Mouse (Mus musculus) limb, embryonic 13.5 days (tissue): ENCODE data around the gene Vps52. TPM values are rescaled to one million over a fixed set of nuclear protein-coding genes. Genes with fewer than 3 reads are reported as not detected.

Source experiments
- ATAC-seq: fragments of 200-750 bp; cut with Nextera tagmentation; 2 replicates; pipeline ENCODE4 v1.8.0; 2017; ENCODE audit warnings: low read depth, moderate number of reproducible peaks, moderate TSS enrichment; ENCODE audit not compliant: low FRiP score
- H3K27ac ChIP-seq: fragments of 300-500 bp; sonication (generic); 2 replicates; pipeline ENCODE4 v1.5.1; 2015; ENCODE audit warnings: inconsistent platforms, mild to moderate bottlenecking, moderate library complexity
- H3K27me3 ChIP-seq: fragments of 300-500 bp; sonication (generic); 2 replicates; pipeline ENCODE4 v1.6.1; 2015; ENCODE audit warnings: mild to moderate bottlenecking, inconsistent platforms
- H3K36me3 ChIP-seq: fragments of 300-500 bp; sonication (generic); 2 replicates; pipeline ENCODE4 v1.6.1; 2015; ENCODE audit warnings: inconsistent platforms, mild to moderate bottlenecking, moderate library complexity
- H3K4me1 ChIP-seq: fragments of 300-500 bp; sonication (generic); 2 replicates; pipeline ENCODE4 v1.6.1; 2015; ENCODE audit warnings: inconsistent platforms
- H3K4me2 ChIP-seq: fragments of 300-500 bp; sonication (generic); replicated peaks from 2 replicates; pipeline ENCODE4 v1.6.1; 2015; ENCODE audit warnings: inconsistent platforms, mild to moderate bottlenecking, moderate library complexity
- H3K4me3 ChIP-seq: fragments of 300-500 bp; sonication (generic); 2 replicates; pipeline ENCODE4 v1.5.1; 2015; ENCODE audit warnings: moderate library complexity, mild to moderate bottlenecking, inconsistent platforms
- H3K9ac ChIP-seq: fragments of 300-500 bp; sonication (generic); 2 replicates; pipeline ENCODE4 v1.6.1; 2015; ENCODE audit warnings: mild to moderate bottlenecking, inconsistent platforms
- H3K9me3 ChIP-seq: fragments of 300-500 bp; sonication (generic); 2 replicates; pipeline ENCODE4 v1.6.1; 2016; ENCODE audit warnings: inconsistent platforms
- WGBS: fragments of 180-500 bp; shearing (Covaris S2); methylation state at CpG from one replicate; pipeline ENCODE4 v1.1.7; 2015; 5-methylcytosine and 5-hydroxymethylcytosine counted together
- polyA plus RNA-seq: library from polyadenylated mRNA; unstranded; fragments of >200 nt; fragmentation: Nextera tagmentation; extraction: Ambion mirVana; gene quantifications from 2 replicates; pipeline ENCODE4 v1.2.1, GENCODE M21; 2015

Vps52 gene
- 46.8 and 49.4 TPM in 2 replicates for polyA plus RNA-seq

DNA sequence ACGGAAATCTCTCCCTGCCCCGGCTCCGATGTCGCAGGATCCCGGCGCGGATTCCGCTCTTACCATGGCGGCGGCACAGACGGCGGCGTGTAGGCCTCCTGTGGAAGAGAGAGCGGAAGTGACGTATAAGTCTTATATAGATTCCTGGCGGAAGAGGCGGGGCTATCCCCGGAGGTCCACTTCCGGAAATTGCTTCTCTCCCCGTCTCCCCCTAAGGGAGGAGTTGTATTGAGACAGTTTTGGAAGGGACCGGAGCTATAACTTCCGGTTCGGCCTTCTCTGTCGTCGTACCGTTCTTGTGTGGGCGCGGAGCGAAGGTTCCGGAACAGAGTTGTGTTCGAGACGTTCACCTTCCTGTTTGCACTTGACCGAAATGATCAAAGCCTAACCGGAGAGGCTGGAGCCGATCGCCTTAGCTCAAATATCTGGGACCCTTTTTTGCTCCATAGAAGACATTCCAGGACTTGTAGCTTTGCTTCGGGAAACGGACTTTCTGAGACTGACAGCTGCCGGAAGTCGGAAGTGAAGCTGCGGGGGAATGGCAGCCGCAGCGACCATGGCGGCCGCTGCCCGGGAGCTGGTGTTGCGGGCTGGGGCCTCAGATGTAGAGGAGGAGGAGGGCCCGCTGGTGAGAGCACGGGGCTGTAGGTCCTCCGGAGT is at the start of gene Vps52, which contains the start of gene Rps18:
Gene Vps52, plus strand, starts transcription at position 258 of the 660 bp plus-strand sequence.
Gene Rps18, minus strand, starts transcription at position 447 of the 660 bp plus-strand sequence.
- Histone ChIP-seq H3K36me3 (peaks cover 61% of the 10 kb centered on the region), H3K4me1 (peaks cover 51% of the 10 kb centered on the region)
- ATAC-seq: peak; percentile 89

DNA sequence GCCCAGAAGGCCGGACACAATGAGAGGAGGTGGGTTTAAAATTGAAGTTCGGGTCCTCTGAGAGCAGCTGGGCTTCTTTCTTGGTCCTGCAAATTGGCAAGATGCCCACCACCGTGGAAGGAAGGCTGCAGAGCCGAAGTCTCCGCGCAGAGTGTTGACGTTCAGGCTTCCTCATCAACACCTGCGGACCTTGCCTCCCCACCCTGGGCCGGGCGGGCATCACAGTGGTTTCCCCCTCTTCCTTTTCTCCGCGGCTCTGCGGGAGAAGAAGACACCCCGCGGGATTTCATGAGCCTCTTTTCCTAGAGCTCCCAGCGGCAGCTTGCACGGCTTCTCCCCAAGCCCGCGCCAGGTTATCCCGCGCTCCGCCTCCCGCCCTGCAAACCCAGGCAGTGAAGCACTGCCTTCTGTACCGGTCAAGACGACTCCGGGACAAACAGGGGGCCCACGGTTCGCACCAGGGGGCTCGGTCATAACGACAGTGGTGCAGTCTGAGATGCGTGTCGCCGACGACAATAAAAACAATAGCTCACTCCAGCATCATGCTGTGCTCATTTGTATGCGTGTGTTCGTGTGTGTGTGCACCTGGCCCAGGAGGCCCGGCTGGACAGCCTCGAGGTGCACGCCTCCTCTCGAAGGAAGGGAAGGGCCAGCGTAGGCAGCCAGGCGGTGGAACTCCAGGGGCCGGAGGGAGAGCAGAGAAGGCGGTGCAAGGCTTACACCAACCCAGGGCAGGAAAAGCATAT is 47.1 kb upstream of the Vps52 start:
- peak overlapping the region; percentile 82 for H3K9ac ChIP-seq
- no peaks in the 10 kb centered on the region for H3K27me3 ChIP-seq
- peak; percentile 38 for ATAC-seq
- H3K4me1 ChIP-seq: peaks cover 23% of the 10 kb centered on the region
- H3K36me3 ChIP-seq: peaks cover 29% of the 10 kb centered on the region
- WGBS: under 1% methylated on average over 44 of the region's 44 CpGs
- H3K4me3 ChIP-seq: peak overlapping the region; percentile 89
- no peaks in the 10 kb centered on the region for H3K9me3 ChIP-seq
- peak overlapping the region; percentile 90 for H3K27ac ChIP-seq
- H3K4me2 ChIP-seq: peak overlapping the region; percentile 99

More for the DNA sequence above, at the start of gene Vps52, which contains the start of gene Rps18:
- peak within 1 kb of the TSS; percentile 95 for H3K27ac ChIP-seq
- WGBS: under 1% methylated on average over 50 of the region's 50 CpGs
- H3K27me3 ChIP-seq: no peaks in the 10 kb centered on the region
- H3K4me3 ChIP-seq: peak within 1 kb of the TSS; percentile 93
- no peaks in the 10 kb centered on the region for H3K9me3 ChIP-seq
- peak within 1 kb of the TSS; percentile 99 for H3K4me2 ChIP-seq
- peak within 1 kb of the TSS; percentile 99 for H3K9ac ChIP-seq

DNA sequence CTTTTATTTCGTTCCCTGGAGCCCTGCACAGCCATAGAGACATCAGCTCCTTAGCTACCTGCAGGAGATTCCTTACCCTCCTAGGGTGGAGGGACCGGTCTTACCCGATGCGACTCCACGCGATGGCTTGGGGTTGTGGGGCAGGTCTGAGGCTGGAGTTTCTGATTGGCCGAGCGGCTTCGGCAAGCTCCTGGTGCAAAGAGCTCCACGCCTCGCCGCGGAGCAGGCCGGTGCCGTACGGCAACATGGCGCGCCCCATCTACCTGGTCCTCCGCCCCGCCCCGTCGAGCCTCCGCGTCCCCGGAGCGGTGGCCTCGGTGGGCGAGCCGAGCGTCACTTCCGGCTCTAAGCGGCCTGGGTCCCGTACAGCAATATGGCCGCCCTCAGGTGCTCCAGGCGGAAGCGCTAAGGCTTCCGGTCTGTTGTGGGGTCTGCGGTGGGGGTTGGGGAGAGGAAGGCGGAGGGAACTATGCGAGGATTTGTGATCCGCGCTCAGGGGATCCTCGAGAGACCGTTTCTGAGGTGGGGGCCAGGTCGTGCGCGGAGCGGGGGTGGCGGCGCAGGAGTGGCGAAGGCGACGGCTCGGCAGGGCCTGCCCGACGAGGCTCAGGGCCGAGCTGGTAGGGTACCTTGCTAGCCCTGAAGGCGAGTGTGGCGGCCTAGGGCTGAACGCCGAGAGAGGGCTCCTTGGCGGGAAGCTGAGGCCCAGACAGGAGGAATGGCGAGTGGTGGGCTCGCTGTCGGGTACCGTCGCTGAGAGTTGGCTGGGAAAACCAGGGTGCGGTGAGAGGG is 46.3 kb upstream of the Vps52 start, which contains the start of gene Daxx:
Gene Daxx, plus strand, starts transcription at position 338 of the 792 bp plus-strand sequence.
- ATAC-seq: peak; percentile 97
- under 1% methylated on average over 68 of the region's 68 CpGs for WGBS

DNA sequence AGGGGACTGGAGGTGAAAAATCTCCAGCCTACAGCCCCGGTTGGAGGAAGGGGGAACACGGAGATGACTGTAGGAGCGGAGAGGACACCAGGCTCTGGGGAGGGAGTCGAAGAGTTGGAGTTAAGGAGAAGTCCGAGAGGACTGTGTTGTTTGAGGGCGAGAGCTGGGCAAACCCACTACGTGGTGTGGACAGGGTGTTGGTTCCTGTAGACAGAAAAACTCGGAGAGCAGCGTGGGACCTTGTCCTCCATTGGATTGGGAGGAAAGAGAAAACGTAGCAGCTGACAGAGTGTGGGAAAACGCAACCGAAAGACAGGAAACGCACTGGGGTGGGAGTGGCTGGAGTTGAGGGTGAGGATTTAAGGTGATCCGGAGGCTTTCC is 45.8 kb upstream of the Vps52 start:
- Histone ChIP-seq H3K27me3 (no peaks in the 10 kb centered on the region), H3K4me2 (peak overlapping the region; percentile 99), H3K36me3 (peaks cover 42% of the 10 kb centered on the region), H3K27ac (peak overlapping the region; percentile 87), H3K9me3 (no peaks in the 10 kb centered on the region), H3K4me3 (peak overlapping the region; percentile 89), H3K9ac (peak overlapping the region; percentile 90), H3K4me1 (peaks cover 31% of the 10 kb centered on the region)
- ATAC-seq: peak; percentile 2; the same call in 1 of the 2 replicates
- under 1% methylated on average over 14 of the region's 14 CpGs for WGBS

More for the DNA sequence above, 46.3 kb upstream of the Vps52 start, which contains the start of gene Daxx:
- Histone ChIP-seq H3K4me3 (peak within 1 kb of the TSS; percentile 89), H3K4me2 (peak within 1 kb of the TSS; percentile 99), H3K4me1 (peaks cover 27% of the 10 kb centered on the region), H3K27ac (peak within 1 kb of the TSS; percentile 90), H3K9me3 (no peaks in the 10 kb centered on the region), H3K36me3 (peaks cover 36% of the 10 kb centered on the region), H3K9ac (peak within 1 kb of the TSS; percentile 90), H3K27me3 (no peaks in the 10 kb centered on the region)

DNA sequence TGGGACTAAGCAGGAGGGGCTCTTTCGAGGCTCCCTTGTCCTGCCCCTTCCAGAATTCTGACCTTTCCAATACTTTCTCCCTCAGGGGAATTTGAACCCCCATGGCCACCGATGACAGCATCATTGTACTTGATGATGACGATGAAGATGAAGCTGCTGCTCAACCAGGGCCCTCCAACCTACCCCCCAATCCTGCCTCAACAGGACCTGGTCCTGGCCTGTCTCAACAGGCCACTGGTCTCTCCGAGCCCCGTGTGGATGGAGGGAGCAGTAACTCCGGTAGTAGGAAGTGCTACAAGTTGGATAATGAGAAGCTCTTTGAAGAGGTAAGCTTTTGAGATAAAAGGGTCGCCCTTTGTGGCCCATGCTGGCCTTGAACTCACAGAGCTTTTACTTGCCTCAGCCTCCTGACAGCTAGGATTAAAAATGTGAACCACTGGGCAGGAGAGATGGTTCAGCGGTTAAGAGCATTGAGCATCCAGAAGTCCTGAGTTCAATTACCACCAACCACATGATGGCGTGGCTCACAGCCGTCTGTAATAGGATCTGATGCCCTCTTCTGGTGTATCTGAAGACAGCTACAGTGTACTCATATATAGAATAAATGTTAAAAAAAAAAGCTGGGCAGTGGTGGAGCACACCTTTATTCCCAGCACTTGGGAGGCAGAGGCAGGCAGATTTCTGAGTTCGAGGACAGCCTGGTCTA is 45.1 kb upstream of the Vps52 start:
- no peaks in the 10 kb centered on the region for H3K9me3 ChIP-seq
- H3K9ac ChIP-seq: peak overlapping the region; percentile 90
- H3K27me3 ChIP-seq: no peaks in the 10 kb centered on the region
- peak overlapping the region; percentile 89 for H3K4me3 ChIP-seq
- H3K36me3 ChIP-seq: peaks cover 46% of the 10 kb centered on the region
- H3K27ac ChIP-seq: peak overlapping the region; percentile 87; the same call in 1 of the 2 replicates
- H3K4me2 ChIP-seq: peak overlapping the region; percentile 99
- no peak for ATAC-seq
- WGBS: 50% methylated on average over 11 of the region's 11 CpGs
- H3K4me1 ChIP-seq: peaks cover 37% of the 10 kb centered on the region

DNA sequence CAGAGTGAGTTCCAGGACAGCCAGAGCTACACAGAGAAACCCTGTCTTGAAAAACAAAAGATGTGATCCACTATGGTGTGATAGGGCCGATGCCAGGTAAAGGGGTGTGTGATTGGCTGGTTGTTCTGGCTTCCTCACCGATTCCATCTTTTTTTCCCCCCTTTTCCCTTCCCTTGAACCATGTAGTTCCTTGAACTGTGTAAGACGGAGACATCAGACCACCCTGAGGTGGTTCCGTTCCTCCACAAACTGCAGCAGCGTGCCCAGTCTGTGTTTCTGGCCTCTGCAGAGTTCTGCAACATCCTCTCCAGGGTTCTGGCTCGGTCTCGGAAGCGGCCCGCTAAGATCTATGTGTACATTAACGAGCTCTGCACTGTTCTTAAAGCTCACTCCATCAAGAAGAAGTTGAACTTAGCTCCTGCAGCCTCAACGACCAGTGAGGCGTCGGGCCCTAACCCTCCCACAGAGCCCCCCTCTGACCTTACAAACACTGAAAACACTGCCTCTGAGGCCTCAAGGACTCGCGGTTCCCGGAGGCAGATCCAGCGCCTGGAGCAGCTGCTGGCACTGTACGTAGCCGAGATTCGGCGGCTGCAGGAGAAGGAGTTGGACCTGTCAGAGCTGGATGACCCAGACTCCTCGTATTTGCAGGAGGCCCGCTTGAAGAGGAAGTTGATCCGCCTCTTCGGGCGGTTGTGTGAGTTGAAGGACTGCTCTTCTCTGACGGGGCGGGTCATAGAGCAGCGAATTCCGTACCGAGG is 44.4 kb upstream of the Vps52 start:
- Histone ChIP-seq H3K27me3 (no peaks in the 10 kb centered on the region), H3K27ac (no peak overlapping the region), H3K9me3 (no peaks in the 10 kb centered on the region), H3K36me3 (peaks cover 46% of the 10 kb centered on the region), H3K4me2 (0 out of 2 replicates have a peak overlapping the region, but pooled peaks have one; percentile 9), H3K4me3 (0 out of 2 replicates have a peak overlapping the region, but pooled peaks have one; percentile 89), H3K9ac (0 out of 2 replicates have a peak overlapping the region, but pooled peaks have one; percentile 39), H3K4me1 (peaks cover 38% of the 10 kb centered on the region)
- WGBS: 92% methylated on average over 31 of the region's 31 CpGs
- ATAC-seq: no peak

DNA sequence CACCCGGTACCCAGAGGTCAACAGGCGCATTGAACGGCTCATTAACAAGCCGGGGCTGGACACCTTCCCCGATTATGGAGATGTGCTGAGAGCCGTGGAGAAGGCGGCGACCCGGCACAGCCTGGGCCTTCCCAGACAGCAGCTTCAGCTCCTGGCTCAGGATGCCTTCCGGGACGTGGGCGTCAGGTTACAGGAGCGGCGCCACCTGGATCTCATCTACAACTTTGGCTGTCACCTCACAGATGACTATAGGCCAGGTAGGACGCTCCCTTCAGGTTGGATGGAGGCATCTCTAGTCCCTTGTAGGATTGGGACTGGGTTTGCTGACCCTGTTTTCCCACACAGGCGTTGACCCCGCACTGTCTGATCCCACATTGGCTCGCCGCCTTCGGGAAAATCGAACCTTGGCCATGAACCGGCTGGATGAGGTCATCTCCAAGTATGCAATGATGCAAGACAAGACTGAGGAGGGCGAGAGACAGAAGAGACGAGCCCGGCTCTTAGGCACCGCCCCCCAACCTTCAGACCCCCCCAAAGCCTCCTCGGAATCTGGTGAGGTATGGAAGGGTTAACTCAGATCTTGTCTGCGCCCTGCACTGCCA is 43.7 kb upstream of the Vps52 start:
- peaks cover 46% of the 10 kb centered on the region for H3K36me3 ChIP-seq
- H3K27me3 ChIP-seq: no peaks in the 10 kb centered on the region
- no peak overlapping the region for H3K4me3 ChIP-seq
- H3K27ac ChIP-seq: no peak overlapping the region
- no peaks in the 10 kb centered on the region for H3K9me3 ChIP-seq
- no peak overlapping the region for H3K4me2 ChIP-seq
- WGBS: 89% methylated on average over 28 of the region's 28 CpGs
- ATAC-seq: no peak
- peaks cover 41% of the 10 kb centered on the region for H3K4me1 ChIP-seq
- 0 out of 2 replicates have a peak overlapping the region, but pooled peaks have one; percentile 39 for H3K9ac ChIP-seq

DNA sequence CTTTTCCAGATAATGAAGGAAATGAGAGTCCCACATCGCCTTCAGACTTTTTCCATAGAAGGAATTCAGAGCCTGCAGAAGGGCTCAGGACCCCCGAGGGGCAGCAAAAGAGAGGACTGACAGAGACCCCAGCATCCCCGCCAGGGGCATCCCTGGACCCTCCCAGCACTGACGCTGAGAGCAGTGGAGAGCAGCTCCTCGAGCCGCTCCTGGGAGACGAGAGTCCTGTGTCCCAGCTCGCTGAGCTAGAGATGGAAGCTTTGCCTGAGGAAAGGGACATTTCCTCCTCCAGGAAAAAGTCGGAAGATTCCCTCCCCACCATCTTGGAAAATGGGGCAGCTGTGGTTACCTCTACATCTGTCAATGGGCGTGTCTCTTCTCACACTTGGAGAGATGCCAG is 42.3 kb upstream of the Vps52 start:
- no peak for ATAC-seq
- WGBS: 92% methylated on average over 10 of the region's 10 CpGs
- Histone ChIP-seq H3K4me1 (peaks cover 43% of the 10 kb centered on the region), H3K27me3 (no peaks in the 10 kb centered on the region), H3K36me3 (peaks cover 52% of the 10 kb centered on the region), H3K4me3 (no peak overlapping the region), H3K9ac (no peak overlapping the region), H3K9me3 (no peaks in the 10 kb centered on the region), H3K27ac (no peak overlapping the region), H3K4me2 (no peak overlapping the region)

DNA sequence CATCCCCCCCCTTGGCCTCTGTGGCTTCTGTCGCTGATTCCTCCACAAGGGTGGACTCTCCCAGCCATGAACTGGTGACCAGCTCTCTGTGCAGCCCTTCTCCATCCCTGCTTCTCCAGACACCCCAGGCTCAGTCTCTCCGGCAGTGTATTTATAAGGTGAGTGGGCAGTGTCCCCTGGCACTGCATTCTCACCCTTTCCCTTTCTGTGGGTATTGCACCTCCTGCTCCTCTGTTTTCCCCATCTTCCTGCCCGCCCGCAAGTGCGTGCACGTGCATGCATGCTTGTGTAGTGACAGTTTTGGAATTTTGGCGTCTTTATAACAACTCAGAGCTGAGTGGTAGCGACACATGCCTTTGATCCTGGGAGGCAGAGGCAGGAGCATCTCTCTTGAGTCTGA is 41.7 kb upstream of the Vps52 start:
- 95% methylated on average over 8 of the region's 8 CpGs for WGBS
- no peak for ATAC-seq
- no peaks in the 10 kb centered on the region for H3K9me3 ChIP-seq
- no peak overlapping the region; the same call in 1 of the 2 replicates for H3K9ac ChIP-seq
- H3K4me2 ChIP-seq: no peak overlapping the region
- H3K4me3 ChIP-seq: no peak overlapping the region
- no peaks in the 10 kb centered on the region for H3K27me3 ChIP-seq
- H3K4me1 ChIP-seq: peaks cover 48% of the 10 kb centered on the region
- H3K36me3 ChIP-seq: peaks cover 52% of the 10 kb centered on the region
- no peak overlapping the region for H3K27ac ChIP-seq

DNA sequence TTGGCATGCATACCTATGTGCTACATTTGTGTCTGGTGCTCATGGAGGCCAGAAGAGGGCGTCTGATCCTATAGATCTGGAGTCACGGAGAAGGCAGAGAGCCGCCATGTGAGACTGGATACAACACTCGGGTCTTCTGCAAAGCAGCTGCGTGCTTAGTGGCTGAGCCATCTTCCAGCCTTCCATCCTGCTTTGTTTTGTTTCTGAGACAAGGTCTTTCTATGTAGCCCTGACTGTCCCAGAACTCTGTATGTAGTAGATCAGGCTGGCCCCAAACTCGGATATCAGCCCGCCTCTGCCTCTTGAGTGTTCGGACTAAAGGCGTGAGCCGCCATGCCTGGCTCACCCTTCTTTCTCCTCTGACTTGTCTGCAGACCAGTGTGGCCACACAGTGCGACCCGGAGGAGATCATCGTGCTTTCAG is 40.6 kb upstream of the Vps52 start:
- ATAC-seq: no peak
- WGBS: 68% methylated on average over 13 of the region's 13 CpGs
- peak overlapping the region; percentile 52 for H3K4me3 ChIP-seq
- peaks cover 52% of the 10 kb centered on the region for H3K36me3 ChIP-seq
- H3K27ac ChIP-seq: peak overlapping the region; percentile 28; the same call in 1 of the 2 replicates
- H3K27me3 ChIP-seq: no peaks in the 10 kb centered on the region
- H3K9ac ChIP-seq: peak overlapping the region; percentile 51
- H3K4me1 ChIP-seq: peaks cover 52% of the 10 kb centered on the region
- peak overlapping the region; percentile 68 for H3K4me2 ChIP-seq
- H3K9me3 ChIP-seq: no peaks in the 10 kb centered on the region
